Mouse (Mus musculus) kidney, embryonic 14.5 days (tissue): ENCODE data around the gene Grb2. TPM values are rescaled to one million over a fixed set of nuclear protein-coding genes. Genes with fewer than 3 reads are reported as not detected.

Source experiments
- ATAC-seq: fragments of 200-750 bp; cut with Nextera tagmentation; 2 replicates; pipeline ENCODE4 v1.8.0; 2017; ENCODE audit warnings: moderate number of reproducible peaks, mild to moderate bottlenecking, moderate TSS enrichment, moderate library complexity; ENCODE audit not compliant: low FRiP score, low TSS enrichment
- H3K27ac ChIP-seq: fragments of 300-500 bp; sonication (generic); 2 replicates; pipeline ENCODE4 v1.5.1; 2014; ENCODE audit warnings: low read depth, mild to moderate bottlenecking, low read length, moderate library complexity, mixed read lengths
- H3K27me3 ChIP-seq: fragments of 300-500 bp; sonication (generic); 2 replicates; pipeline ENCODE4 v1.6.1; 2014; ENCODE audit warnings: mild to moderate bottlenecking, low read length; ENCODE audit not compliant: control insufficient read depth, insufficient read depth
- H3K36me3 ChIP-seq: fragments of 300-500 bp; sonication (generic); 2 replicates; pipeline ENCODE4 v1.6.1; 2014; ENCODE audit warnings: low read length, mixed read lengths; ENCODE audit not compliant: control insufficient read depth, insufficient read depth
- H3K4me1 ChIP-seq: fragments of 300-500 bp; sonication (generic); 2 replicates; pipeline ENCODE4 v1.6.1; 2014; ENCODE audit warnings: low read length, mixed read lengths; ENCODE audit not compliant: control insufficient read depth, insufficient read depth
- H3K4me2 ChIP-seq: fragments of 300-500 bp; sonication (generic); replicated peaks from 2 replicates; pipeline ENCODE4 v1.6.1; 2014; ENCODE audit warnings: low read depth, mild to moderate bottlenecking, low read length
- H3K4me3 ChIP-seq: fragments of 300-500 bp; sonication (generic); 2 replicates; pipeline ENCODE4 v1.5.1; 2014; ENCODE audit warnings: mild to moderate bottlenecking, low read length
- H3K9ac ChIP-seq: fragments of 300-500 bp; sonication (generic); 2 replicates; pipeline ENCODE4 v1.6.1; 2014; ENCODE audit warnings: low read depth, mild to moderate bottlenecking, low read length, moderate library complexity
- H3K9me3 ChIP-seq: fragments of 300-500 bp; sonication (generic); 2 replicates; pipeline ENCODE4 v1.6.1; 2016; ENCODE audit warnings: low read length; ENCODE audit not compliant: control insufficient read depth
- WGBS: fragments of 180-500 bp; shearing (Covaris S2); extraction: QIAGEN DNeasy Blood & Tissue Kit; methylation state at CpG from one replicate; pipeline ENCODE4 v1.1.7; 2014; 5-methylcytosine and 5-hydroxymethylcytosine counted together
- polyA plus RNA-seq: library from polyadenylated mRNA; unstranded; fragments of >200 nt; fragmentation: Nextera tagmentation; extraction: Ambion mirVana; gene quantifications from 2 replicates; pipeline ENCODE4 v1.2.1, GENCODE M21; 2014

Gene Grb2
- polyA plus RNA-seq, 1 experiment from 2014 or later: 47.7 TPM

- Histone ChIP-seq H3K9me3 (no peaks in the 10 kb centered on the region), H3K4me3 (no peak overlapping the region), H3K27me3 (no peaks in the 10 kb centered on the region), H3K4me1 (peaks cover 12% of the 10 kb centered on the region), H3K4me2 (no peak overlapping the region), H3K36me3 (peaks cover 8% of the 10 kb centered on the region; the same call in 1 of the 2 replicates), H3K9ac (no peak overlapping the region), H3K27ac (no peak overlapping the region)
- WGBS: 88% methylated on average over 9 of the region's 9 CpGs
- no peak for ATAC-seq
These were observed 34.7 kb downstream of the Grb2 start for GRCm38 (mm10) chr11:115673471-115674234.

GRCm38 (mm10) chr11:115672226-115672987, 36.0 kb downstream of the Grb2 start:
- no peak overlapping the region for H3K4me2 ChIP-seq
- WGBS: 83% methylated on average over 7 of the region's 7 CpGs
- H3K27ac ChIP-seq: no peak overlapping the region

DNA sequence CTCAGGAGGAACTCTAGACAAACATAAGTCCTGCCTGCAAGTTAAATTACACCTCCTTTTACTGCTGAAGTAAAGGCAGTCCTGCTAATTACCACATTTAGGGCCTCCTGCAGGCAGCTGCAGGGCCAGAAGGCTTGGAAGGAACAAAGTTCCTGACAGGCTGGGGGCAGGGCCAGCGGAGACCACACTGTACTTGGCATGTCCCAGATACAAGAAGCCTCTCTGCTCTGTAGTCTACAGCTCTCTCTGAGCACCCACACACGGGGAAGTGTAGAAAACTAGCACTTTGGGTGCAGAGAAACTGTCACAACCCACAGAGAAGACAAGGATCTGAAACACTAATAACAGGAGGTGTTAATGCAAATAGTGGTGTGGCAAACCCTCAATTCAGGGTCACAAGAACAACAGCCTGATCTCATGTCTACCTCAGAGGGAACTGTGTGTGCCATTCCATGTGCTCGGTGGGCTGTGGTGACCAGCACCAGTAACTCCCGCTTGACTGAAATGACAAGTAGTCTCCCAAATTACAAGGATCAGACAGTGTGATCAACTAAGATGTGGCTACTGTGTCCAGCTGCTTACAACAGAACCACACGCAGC, 37.8 kb downstream of the Grb2 start:
- H3K4me3 ChIP-seq: no peak overlapping the region
- ATAC-seq: no peak
- H3K36me3 ChIP-seq: no peaks in the 10 kb centered on the region
- H3K27ac ChIP-seq: peak overlapping the region; percentile 47; the same call in 1 of the 2 replicates
- 15% methylated on average over 5 of the region's 5 CpGs for WGBS
- no peaks in the 10 kb centered on the region for H3K27me3 ChIP-seq
- H3K9ac ChIP-seq: no peak overlapping the region
- H3K9me3 ChIP-seq: no peaks in the 10 kb centered on the region
- H3K4me2 ChIP-seq: no peak overlapping the region
- H3K4me1 ChIP-seq: peaks cover 12% of the 10 kb centered on the region

More at GRCm38 (mm10) chr11:115672226-115672987, 36.0 kb downstream of the Grb2 start:
- Histone ChIP-seq H3K9me3 (no peaks in the 10 kb centered on the region), H3K27me3 (no peaks in the 10 kb centered on the region), H3K4me1 (peaks cover 12% of the 10 kb centered on the region), H3K4me3 (no peak overlapping the region), H3K36me3 (peaks cover 2% of the 10 kb centered on the region; the same call in 1 of the 2 replicates), H3K9ac (no peak overlapping the region)
- ATAC-seq: no peak

DNA sequence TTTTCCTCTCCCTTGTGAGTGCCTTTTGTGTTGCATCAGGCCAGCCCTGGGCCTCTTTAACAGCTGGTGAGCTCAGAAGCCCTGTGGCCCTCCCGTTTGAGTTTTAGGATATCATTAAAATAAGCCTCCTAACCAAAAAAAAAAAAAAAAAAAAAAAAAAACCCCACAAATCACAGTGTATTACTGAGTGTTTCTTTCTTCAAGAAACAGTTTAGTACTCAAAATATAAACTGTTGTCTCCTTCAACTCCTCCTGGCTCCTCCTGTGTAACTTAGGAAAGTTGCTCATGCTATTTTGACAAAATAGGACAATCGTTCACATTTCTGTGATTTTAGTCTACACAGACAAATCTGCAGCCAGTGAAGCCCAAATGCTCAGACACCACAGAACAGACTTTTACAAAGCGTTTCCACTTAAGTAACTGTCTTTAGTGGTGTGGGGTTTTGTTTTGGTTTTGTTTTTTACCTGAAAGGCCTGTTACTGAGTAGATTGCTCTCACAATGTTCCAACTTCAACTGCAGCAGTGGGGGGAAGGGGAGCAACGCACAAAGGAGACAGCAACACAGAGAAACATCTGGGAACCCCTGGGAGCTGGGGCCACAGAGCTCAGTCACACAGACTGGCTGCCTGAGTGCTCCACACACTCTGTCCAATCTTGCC, 44.6 kb downstream of the Grb2 start:
- Histone ChIP-seq H3K9me3 (no peaks in the 10 kb centered on the region), H3K4me1 (no peaks in the 10 kb centered on the region), H3K4me3 (no peak overlapping the region), H3K27ac (no peak overlapping the region), H3K4me2 (no peak overlapping the region), H3K36me3 (no peaks in the 10 kb centered on the region), H3K27me3 (no peaks in the 10 kb centered on the region), H3K9ac (no peak overlapping the region)
- WGBS: 71% methylated on average over 4 of the region's 4 CpGs
- ATAC-seq: no peak

DNA sequence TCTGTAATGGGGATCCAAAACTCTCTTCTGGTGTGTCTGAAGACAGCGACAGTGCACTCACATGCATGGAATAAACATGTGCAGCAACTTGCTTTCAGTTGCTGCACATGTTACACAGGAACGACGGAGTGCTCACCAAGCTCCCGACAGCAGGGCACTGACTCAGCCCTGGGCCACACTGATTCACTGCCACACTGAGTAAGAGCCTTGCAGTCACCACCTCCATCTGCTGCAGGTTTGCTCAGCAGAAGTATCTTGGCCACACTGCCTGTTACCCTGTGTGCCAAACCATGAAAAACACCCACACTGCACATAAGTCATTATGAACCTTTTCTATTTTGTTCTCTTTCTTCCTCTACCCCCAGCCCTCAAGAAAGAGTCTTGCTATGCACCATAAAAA, 48.0 kb downstream of the Grb2 start:
- no peak for ATAC-seq
- H3K27me3 ChIP-seq: no peaks in the 10 kb centered on the region
- 92% methylated on average over 4 of the region's 4 CpGs for WGBS

DNA sequence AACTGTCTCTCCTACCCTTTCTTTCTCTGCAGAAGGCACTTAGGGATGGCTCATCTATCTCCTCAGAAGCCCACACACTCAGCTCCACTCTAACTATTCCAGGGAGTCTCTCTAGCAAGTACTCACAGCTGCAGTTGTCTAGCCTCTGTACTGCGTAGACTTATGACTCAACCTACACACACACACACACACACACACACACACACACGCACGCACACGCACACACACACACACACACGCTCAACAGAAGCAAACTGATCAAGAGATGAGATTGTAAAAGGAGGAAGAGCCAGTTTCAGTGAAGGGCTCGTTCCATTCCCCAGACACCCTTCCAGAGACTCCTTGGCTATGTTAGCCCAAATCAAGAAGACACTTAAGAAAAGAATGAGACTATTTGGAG, 49.9 kb downstream of the Grb2 start:
- WGBS: 88% methylated on average over 6 of the region's 6 CpGs
- H3K4me2 ChIP-seq: no peak overlapping the region
- peaks cover 17% of the 10 kb centered on the region; the same call in 1 of the 2 replicates for H3K36me3 ChIP-seq
- H3K4me1 ChIP-seq: no peaks in the 10 kb centered on the region
- no peaks in the 10 kb centered on the region for H3K9me3 ChIP-seq
- H3K9ac ChIP-seq: no peak overlapping the region
- no peak for ATAC-seq
- no peak overlapping the region for H3K4me3 ChIP-seq
- H3K27ac ChIP-seq: no peak overlapping the region
- no peaks in the 10 kb centered on the region for H3K27me3 ChIP-seq

More for the DNA sequence above, 48.0 kb downstream of the Grb2 start:
- Histone ChIP-seq H3K9ac (no peak overlapping the region), H3K27ac (no peak overlapping the region), H3K4me2 (no peak overlapping the region), H3K9me3 (no peaks in the 10 kb centered on the region), H3K36me3 (no peaks in the 10 kb centered on the region; the same call in 1 of the 2 replicates), H3K4me1 (no peaks in the 10 kb centered on the region), H3K4me3 (no peak overlapping the region)

DNA sequence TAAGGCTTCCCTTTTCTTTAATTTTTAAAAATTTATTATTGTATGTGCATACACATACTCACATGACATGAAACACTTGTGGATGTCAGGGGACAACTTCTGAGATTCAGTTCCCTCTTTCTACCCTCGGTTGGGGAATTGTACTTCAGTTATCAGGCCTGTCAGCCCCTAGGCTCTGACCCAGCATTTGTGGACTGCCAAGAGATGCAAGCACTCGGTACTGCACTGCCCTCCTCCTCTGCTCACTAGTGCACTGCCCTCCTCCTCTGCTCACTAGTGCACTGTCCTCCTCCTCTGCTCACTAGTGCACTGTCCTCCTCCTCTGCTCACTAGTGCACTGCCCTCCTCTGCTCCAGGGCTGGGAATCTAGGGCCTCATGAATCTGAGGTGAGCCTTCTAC, 54.3 kb downstream of the Grb2 start:
- Histone ChIP-seq H3K36me3 (peaks cover 36% of the 10 kb centered on the region; the same call in 1 of the 2 replicates), H3K27ac (no peak overlapping the region), H3K4me3 (no peak overlapping the region), H3K27me3 (no peaks in the 10 kb centered on the region), H3K4me1 (no peaks in the 10 kb centered on the region), H3K4me2 (no peak overlapping the region), H3K9ac (no peak overlapping the region), H3K9me3 (no peaks in the 10 kb centered on the region)
- 93% methylated on average over 2 of the region's 2 CpGs for WGBS
- no peak for ATAC-seq

DNA sequence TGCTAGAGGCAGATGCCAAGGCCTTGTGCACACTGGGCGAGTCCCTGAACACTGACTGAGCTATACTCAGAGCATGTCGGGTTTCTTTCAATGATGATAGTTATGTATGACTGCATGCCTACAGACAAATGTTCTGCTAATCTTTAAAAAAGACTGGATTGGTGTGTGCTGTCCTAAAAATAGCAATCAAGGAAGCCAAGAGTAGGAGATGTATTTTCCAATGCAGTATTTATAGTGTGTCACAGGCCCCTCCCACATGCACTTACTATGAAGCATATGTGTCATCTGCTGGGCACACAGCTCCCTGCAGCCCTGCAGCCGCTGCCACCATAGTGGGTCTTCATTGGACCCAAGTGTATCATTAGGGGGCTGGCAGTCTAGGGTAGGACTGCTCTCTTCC, 55.2 kb downstream of the Grb2 start:
- Histone ChIP-seq H3K9ac (no peak overlapping the region), H3K27me3 (no peaks in the 10 kb centered on the region), H3K36me3 (peaks cover 42% of the 10 kb centered on the region; the same call in 1 of the 2 replicates), H3K9me3 (no peaks in the 10 kb centered on the region), H3K4me1 (no peaks in the 10 kb centered on the region), H3K4me2 (no peak overlapping the region), H3K4me3 (no peak overlapping the region), H3K27ac (no peak overlapping the region)
- no peak for ATAC-seq
- WGBS: 88% methylated on average over 3 of the region's 3 CpGs
